Mouse (Mus musculus) olfactory bulb, adult 2 months (tissue): ENCODE data around the gene Pigm.

Experiments
- CTCF ChIP-seq: fragments of 200-500 bp; IDR thresholded peaks from 2 replicates; pipeline ENCODE4 v1.5.1; 2012; ENCODE audit warnings: low read depth, mild to moderate bottlenecking, low read length, moderate library complexity; ENCODE audit not compliant: insufficient read depth
- POLR2A ChIP-seq: fragments of 200-500 bp; IDR thresholded peaks from 2 replicates; pipeline ENCODE4 v1.6.1; 2012; ENCODE audit warnings: mild to moderate bottlenecking, low read depth, low read length, moderate library complexity; ENCODE audit not compliant: insufficient read depth

GRCm38 (mm10) chr1:172357550-172357949 is 18.8 kb upstream of the Pigm start:
- TF ChIP-seq CTCF (peak; percentile 73), POLR2A (no peak)
